Mouse (Mus musculus) adrenal gland (tissue): ENCODE measurements around the gene Olfr1056.
"Not testable (repeated sequence)": the region's sequence is repeated elsewhere in the genome, so short reads cannot be mapped to it uniquely, and the experiment has no call there.

ENCODE experiments used
- intact Hi-C: fragments of 180-260 bp; cut with DNase I; formaldehyde crosslinking; loops from one replicate; pipeline ENCODE4 v1.15.1; 2025
- long read RNA-seq, 2 experiments: library from polyadenylated mRNA; unstranded; transcript quantifications; one replicate each; pipeline ENCODE4 v2.0.0; 2020; ENCODE audit warnings: borderline replicate concordance in 1 of 2; ENCODE audit not compliant: insufficient replicate concordance in 1 of 2

Gene Olfr1056
- long read RNA-seq, experiment 1, result 0 reads
- long read RNA-seq, experiment 2, result 0 reads

- intact Hi-C loops, result no loop called here
These were observed at the start of gene Olfr1056 for GRCm38 (mm10) chr2:86362369-86362768. TSS of gene Olfr1056 (minus strand) at chr2:86362469.

GRCm38 (mm10) chr2:86395114-86395513, 32.8 kb upstream of the Olfr1056 start:
- intact Hi-C loops, result no loop called here

GRCm38 (mm10) chr2:86388461-86388860, 26.2 kb upstream of the Olfr1056 start, which contains the start of gene Olfr1058:
TSS of gene Olfr1058 (minus strand) at chr2:86388561.
- intact Hi-C loops, result not testable (repeated sequence)

GRCm38 (mm10) chr2:86378293-86378692, 16.0 kb upstream of the Olfr1056 start, which contains the start of gene Olfr1057:
TSS of gene Olfr1057 (minus strand) at chr2:86378393.
- intact Hi-C loops, result no loop called here

GRCm38 (mm10) chr2:86366342-86366741, 4.1 kb upstream of the Olfr1056 start:
- intact Hi-C loops, result not testable (repeated sequence)

GRCm38 (mm10) chr2:86351751-86352150, 10.5 kb downstream of the Olfr1056 start:
- intact Hi-C loops, result not testable (repeated sequence)

- intact Hi-C loops, result no loop called here
These were observed 12.1 kb downstream of the Olfr1056 start, which contains the start of gene Olfr1055 for GRCm38 (mm10) chr2:86350184-86350583. TSS of gene Olfr1055 (minus strand) at chr2:86350284.

GRCm38 (mm10) chr2:86335333-86335732, 26.9 kb downstream of the Olfr1056 start, which contains the start of gene Olfr1054:
TSS of gene Olfr1054 (minus strand) at chr2:86335433.
- intact Hi-C loops, result no loop called here

GRCm38 (mm10) chr2:86315184-86315583, 47.1 kb downstream of the Olfr1056 start, which contains the start of gene Olfr1053:
TSS of gene Olfr1053 (minus strand) at chr2:86315284.
- intact Hi-C loops, result no loop called here
